Mouse (Mus musculus): Measurements from ENCODE around the gene Asic3.
"Not testable (repeated sequence)": the region's sequence is repeated elsewhere in the genome, so short reads cannot be mapped to it uniquely, and the experiment has no call there.

Gene Asic3

DNA sequence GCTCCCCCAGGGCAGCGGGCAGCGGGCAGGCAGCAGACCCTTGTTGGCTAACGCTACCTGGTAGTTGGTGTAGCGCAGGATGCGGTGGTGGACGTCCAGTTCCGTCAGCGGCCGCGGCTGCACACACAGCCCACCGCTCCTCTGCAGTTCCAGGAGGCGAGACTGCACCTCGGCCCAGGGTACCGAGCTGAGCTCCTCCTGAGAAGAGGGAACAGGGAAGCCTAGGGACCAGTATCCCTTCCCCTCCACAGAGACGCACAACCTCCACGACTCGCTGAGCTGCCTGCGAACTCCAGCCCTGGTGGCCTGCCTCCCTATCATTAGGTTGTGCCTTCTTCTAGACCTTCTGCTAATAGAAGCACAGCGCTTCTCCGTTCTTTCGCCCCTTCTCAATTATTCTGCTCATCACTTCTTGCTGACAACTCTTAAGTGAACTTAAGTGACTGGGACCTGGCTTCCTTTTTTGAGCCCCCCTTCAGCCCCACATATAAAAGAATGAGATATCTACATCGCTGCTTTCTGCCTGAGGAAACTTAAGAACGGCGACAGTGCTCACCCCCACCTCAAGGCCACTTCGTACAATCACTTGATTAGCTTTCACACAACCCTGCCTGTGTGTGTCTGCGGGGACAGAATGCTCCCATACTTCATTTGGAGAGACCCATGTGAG lies 24.8 kb upstream of the Asic3 start:
- DNase-seq (ENCODE audit: low spot score in 2 of 2) = no peak

DNA sequence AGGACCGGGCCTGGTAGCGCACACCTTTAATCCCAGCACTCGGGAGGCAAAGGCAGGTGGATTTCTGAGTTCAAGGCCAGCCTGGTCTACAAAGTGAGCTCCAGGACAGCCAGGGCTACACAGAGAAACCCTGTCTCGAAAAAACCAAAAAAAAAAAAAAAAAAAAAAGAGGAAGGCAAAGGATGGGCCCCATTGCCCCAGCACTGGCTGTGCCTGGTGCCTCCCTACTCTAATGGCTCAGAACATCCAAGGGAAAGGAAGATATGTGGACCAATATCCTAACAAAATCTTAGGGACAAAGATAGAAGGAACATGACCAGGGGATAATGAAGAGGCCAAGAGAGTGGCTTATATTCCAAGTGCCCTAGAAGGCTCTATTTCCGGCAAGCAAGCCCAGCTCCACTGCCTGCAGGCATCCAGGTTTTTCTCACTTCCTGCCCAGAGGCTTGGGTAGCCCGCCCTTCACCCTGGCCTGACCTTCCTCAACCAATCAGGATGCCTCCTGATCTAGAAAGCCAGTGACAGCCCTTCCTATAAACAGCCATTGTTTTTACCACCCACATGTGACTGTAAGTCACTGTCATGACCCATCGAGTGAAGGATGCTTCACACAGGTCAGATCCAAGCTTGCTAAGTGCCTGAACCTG lies 24.1 kb upstream of the Asic3 start:
- no peak for DNase-seq (ENCODE audit: low spot score in 2 of 2)

DNA sequence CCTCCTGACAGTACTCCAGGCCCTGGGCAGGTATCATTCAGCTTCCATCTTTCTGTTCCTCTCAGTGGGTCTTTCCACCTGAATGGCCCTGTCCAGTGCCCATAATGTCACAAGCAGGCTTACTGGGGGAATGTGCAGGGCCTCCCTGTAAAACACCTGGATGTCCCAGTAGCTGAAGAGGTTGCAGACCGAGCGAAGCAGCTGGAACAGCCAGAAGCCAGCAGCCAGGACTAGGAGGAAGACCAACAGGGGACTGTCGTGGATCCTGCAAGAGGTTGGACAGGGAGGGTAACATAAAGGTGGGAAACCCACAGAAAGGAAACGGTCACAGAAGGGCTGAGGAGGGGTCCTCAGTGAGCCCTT lies 23.6 kb upstream of the Asic3 start:
- DNase-seq (ENCODE audit: low spot score in 2 of 2) = no peak

DNA sequence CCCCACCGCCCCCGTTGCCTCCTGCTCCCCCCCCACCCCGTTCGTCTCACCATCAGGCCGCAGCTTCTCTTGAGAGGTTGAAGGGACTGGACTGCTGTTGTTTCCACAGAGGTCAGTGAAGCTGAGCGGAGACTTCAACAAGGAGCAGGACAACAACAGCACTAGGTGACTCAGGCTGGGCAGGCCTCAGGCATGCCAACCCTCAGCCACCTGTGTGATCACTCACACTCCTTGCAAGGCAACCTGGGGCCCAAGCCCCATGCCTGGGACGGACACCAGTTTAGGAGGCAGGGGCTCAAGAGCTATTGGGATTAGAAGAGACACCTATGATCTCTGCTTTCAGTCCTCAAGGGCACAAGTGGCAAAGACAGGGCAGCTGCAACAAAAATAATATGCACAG lies 21.3 kb upstream of the Asic3 start, which contains the start of gene Atg9b:
Gene Atg9b, minus strand, starts transcription at position 280 of the 400 bp plus-strand sequence.
- no peak for DNase-seq (ENCODE audit: low spot score in 2 of 2)

DNA sequence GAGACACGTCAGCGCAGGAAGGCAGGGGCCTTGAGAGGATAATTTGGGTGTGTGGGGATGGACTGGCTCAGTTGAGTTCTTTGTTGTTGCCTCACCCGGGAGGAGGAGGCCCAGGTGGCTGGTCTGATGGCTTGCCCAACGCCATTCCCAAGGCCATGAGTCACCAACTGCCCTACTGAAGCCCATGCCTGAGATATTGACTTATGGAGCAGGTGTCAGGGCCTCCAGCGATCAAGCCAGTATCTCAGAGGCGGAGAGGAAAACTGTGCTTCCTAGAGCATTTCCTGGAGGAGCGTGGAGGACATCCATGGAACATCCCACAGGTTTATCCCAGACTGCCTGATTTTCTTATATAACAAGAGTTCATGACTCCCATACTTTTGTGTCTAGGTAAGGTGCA lies 20.5 kb upstream of the Asic3 start:
- no peak for DNase-seq (ENCODE audit: low spot score in 2 of 2)

DNA sequence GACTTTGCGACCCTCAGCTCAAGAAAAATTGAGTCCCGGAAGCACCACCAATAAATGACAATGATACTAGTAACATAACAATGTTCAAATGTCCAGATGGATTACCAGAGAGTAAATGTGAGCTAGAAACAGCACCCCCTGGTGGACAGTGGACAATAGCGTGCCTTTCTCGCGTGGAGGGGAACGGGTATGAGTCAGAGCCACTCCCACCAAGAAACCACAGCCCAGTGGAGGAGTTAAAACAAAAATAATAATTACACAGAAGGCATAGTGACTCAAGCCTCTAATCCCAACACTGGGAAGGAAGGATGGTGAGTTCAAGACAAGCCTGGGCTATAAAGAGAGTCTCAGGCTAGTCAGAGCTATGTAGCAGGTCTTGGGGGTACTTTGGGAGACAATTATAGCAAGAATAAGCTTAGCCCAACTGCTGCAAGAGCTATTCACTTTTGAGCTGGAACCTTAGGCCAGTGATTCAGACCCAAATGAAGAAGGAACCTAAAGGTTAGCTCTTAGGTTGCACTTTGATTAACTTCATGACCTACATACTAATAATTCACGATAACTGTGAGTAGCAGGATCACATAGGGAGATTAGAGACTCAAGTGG lies 19.7 kb upstream of the Asic3 start, which contains the start of gene Abcb8:
Gene Abcb8, plus strand, starts transcription at position 272 of the 606 bp plus-strand sequence.
- DNase-seq (ENCODE audit: low spot score in 2 of 2) = peak; percentile 72 to 76

DNA sequence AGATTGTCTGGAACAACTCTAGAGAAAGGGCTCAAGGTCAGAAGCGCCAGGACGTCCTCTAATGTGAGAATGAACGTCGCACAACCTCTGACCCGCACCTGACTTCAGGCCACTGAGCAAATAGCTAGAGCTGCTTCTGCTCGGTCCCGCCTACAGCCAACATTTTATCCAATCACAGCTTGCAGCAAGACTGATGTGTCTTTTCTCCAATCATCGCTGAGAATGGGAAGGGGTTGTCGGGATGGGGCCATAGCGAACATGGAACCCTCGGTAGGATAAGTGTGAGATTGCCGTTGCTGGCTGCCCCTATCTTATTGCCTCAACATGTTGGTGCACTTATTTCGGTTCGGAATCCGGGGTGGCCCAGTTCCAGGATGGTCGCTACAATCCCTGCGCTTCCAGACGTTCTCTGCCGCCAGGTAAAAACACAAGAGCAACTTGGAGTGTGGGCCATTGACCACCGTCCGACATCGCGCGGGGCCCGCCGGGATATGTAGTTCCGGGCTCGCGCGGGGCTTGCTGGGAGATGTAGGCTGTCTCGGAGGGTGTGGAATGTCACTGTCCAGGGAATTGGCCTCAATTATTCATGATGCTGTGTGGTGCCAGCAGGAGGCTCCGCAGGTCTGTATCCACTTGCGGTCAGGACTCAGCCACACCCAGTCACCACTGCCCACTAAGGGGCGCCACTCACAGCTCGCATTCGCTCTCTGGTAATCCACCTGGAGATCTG lies 18.9 kb upstream of the Asic3 start:
- DNase-seq (ENCODE audit: low spot score in 2 of 2) = peak; percentile 94 to 95

DNA sequence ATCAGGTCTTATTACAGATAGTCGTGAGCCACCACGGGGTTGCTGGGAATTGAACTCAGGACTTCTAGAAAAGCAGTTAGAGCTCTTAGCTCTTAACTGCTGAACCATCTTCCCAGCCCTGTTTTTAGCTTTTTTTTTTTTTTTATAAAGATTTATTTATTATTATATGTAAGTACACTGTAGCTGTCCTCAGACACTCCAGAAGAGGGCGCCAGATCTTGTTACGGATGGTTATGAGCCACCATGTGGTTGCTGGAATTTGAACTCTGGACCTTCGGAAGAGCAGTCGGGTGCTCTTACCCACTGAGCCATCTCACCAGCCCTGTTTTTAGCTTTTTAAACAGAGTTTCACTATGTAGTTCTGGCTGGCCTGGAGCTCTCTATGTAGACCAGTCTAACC lies 16.9 kb upstream of the Asic3 start:
- DNase-seq (ENCODE audit: low spot score in 2 of 2) = not testable (repeated sequence)

DNA sequence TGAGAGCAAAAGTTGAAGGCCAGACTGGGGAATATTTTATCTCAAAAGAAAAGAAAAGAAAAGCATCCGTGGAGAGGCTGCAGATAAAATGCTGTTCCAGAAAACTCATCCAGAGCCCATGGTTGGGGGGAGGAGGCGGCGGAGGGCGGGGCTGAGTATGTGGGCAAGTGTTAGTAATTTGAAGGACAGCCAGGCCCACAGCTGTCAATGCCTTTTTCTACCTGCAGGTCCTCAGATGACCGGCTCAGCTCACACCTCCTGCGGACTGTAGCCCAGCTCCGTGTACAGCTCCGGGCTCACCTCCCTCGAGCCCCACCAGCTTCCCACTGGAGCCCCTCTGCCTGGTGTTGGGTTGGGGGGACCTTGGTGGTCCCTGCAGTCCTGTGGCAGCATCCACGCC lies 13.5 kb upstream of the Asic3 start:
- DNase-seq (ENCODE audit: low spot score in 2 of 2) = no peak

DNA sequence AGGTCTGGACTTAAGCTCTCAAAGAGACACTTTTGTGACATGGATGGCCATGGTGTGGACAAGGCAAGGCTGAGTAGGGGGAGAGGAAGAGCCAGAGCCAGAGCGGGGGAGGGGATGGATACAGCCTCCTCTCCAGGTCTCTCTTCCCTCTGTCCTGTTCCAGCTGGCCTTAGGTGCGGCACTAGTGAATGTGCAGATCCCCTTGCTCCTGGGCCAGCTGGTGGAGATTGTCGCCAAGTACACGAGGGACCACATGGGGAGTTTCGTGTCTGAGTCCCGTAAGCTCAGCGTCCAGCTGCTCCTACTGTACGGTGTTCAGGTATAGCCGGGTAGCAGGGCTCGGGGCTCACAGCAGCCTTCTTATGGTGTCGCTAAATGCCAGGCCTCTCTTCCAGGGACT lies 12.8 kb upstream of the Asic3 start:
- no peak for DNase-seq (ENCODE audit: low spot score in 2 of 2)

DNA sequence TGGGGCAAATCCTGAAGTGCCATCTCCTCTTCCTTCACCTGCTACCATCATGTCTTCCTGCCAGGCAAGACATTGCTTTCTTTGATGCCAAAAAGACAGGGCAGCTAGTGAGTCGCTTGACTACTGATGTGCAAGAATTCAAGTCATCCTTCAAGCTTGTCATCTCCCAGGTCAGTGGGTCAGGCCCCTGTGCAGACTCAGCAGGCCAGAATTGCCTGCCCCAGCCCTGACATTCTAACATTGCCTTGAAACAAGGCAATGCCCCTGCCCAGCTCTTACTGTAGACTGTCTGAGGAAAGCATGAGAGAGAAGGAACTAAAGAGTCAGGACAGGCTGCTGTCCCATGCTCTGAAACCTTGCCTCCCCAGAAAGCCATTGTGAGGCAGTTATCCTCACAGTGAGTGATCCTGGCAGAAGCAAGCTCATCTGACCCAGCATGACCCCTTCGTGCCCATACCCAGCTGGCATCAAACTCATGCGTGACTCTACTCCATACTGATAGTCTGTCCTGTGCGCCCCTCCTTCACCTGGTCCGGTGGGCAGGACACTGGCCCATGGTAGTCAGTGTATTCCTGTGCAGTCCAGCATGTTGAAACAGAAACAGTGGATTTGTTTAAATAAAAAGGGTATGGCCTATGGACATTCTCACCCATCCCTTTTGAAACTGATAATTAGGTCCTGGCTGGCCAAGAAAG lies 12.1 kb upstream of the Asic3 start:
- DNase-seq (ENCODE audit: low spot score in 2 of 2) = no peak

DNA sequence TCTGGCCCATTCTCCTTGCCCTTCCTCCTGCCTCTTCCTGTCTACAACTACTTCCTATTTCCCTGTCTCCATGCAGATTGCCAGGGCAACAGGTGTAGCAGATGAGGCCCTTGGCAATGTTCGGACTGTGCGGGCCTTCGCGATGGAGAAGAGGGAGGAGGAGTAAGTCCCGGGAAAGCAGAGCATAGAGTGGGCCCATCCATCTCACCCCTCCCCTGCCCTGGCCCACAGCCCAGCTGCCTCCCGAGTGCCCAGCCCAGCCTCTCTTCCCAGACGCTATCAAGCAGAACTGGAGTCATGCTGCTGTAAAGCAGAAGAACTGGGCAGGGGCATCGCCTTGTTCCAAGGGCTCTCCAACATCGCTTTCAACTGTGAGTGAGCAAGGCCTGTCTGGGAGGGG lies 11.2 kb upstream of the Asic3 start:
- DNase-seq (ENCODE audit: low spot score in 2 of 2) = no peak

DNA sequence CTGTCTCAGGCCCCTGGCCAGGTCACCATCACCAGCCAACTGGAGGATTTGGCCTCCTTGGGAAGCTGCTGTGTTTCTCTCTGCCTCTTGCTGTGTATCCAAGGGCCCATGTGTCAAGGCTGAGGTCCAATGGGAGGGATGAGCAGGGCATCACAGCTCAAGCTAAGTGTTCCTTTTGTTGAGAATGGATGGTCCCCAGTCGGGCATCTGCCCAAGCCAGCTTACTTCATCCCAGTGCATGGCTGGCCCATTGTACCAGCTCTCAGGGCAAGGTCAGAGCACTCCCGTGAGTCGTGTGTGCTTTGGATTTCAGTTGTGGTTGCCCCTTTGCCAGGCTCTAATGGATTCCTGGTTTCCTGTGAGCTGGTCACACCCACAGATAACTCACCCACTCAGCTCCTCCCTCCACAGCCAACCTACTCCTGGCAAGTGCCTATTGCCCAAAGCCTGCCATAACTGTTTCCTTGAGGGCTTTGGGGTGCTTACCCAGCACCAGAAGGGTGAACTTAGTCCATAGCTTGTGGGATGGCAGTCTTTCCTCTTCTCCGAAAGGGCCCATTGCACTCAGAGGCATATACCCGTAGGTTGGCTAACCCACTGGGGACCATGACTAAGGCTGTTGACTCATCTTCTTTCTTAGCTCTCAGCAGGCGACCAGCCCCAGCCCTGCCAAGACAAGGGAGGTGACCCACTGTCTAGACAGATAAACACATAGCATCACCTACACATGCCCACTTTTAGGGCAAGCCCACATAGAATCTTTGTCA lies 8.4 kb upstream of the Asic3 start:
- DNase-seq (ENCODE audit: low spot score in 2 of 2) = no peak

DNA sequence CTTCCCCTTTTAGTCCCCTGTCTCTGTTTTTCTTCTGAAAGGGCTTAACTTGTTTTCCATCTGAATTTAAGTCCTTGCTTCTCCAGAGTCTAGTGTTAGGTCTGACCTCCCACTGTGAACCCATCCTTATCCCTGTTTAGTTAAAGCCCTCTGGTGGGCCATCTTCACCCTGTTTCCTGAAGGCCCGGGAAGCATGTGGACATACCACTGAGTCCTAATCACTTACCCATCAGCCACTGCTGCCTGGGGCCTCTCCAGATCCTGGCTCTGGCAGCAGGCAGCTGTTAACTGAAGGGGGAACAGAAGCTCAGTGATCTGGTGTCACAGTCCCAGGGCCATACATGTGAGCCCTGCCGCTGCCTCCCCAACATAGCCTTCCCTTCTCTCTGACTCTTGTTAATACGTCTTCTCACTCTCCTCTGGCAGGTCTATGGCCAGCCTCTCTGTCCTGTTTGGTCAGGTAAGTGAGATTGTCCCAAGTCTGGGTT lies 7.8 kb upstream of the Asic3 start:
- no peak for DNase-seq (ENCODE audit: low spot score in 2 of 2)

DNA sequence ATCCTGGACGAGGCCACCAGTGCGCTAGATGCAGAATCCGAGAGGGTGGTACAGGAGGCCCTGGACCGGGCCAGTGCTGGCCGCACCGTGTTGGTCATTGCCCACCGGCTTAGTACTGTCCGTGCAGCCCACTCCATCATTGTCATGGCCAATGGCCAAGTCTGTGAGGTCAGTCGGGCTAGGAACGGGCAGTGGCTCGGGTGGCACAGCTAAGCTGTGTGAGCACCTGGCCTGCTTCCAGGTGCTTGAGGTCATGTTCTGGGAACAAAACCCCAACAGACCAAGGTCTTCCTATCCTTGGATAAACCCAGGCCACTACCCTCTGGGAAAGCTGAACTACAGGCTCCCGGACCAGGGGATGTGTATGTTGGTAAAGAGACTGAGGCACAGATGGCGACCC lies 4.5 kb upstream of the Asic3 start:
- DNase-seq (ENCODE audit: low spot score in 2 of 2) = no peak

DNA sequence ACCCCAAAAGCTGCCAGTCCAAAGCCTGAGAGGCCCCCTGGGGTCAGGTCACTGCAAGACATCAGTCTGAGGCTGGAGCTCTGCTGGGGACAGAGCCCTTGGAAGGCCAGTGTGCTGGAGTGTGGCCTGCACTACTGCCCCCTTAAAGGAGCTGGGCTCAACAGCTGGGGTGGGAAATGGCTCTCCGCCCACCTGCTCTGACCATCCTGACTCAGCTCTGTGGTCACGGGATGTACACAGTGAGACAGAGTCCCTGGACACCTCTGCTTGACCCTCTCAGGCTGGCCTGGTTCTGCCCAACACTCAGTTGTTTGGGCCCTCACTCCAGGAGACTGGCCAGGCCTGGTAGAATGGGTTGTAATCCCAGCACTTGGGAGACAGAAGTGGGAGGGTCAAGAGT lies 3.7 kb upstream of the Asic3 start:
- DNase-seq (ENCODE audit: low spot score in 2 of 2) = no peak

DNA sequence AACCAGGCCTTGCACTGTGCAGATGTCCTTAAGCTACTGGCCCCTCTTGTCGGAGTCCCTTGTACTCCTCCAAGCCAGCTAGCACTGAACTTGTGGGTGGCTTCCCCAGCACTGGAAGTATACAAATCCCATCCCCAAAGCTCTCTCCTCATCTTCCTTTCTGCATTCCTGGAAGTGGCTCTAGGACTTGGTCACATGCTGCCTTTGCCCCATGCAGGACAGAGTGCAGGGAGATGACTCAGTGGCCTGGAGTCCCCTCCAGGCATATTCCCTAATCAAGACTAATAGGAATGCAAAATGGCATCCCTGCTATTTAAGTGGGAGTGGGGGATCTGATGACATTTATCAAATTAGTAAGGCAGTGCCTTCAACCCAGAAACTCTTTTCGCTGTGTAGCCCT lies 1.1 kb upstream of the Asic3 start:
- no peak for DNase-seq (ENCODE audit: low spot score in 2 of 2)

DNA sequence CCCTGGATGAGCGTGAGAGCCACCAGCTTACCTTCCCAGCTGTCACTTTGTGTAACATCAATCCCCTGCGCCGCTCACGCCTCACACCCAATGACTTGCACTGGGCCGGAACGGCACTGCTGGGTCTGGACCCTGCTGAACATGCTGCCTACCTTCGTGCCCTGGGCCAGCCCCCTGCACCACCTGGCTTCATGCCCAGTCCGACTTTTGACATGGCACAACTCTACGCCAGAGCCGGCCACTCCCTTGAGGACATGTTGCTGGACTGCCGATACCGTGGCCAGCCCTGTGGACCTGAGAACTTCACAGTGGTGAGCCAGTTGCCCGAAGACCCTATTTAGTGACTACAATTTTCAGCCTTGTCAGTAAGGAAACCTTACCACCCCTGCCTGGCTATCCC lies 746 bp downstream of the Asic3 start:
- DNase-seq (ENCODE audit: low spot score in 2 of 2) = no peak

DNA sequence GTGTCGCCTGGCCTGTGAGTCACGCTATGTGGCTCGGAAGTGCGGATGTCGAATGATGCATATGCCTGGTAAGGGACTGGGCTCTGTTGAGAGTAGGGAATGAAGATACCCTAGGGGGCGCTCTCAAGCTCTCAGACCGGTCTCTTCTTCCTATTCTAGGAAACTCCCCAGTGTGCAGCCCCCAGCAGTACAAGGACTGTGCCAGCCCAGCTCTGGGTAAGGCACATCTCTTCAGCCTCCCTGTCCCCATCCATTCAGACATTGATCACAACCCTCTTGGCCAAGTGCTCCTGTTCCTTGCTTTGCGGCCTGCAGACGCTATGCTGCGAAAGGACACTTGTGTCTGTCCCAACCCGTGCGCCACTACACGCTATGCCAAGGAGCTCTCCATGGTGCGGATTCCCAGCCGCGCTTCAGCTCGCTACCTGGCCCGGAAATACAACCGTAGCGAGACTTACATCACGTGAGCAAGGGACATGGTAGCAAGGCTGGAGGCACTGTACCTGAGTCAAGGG lies 3.1 kb downstream of the Asic3 start:
- peak; percentile 55 to 60 for DNase-seq (ENCODE audit: low spot score in 2 of 2)

DNA sequence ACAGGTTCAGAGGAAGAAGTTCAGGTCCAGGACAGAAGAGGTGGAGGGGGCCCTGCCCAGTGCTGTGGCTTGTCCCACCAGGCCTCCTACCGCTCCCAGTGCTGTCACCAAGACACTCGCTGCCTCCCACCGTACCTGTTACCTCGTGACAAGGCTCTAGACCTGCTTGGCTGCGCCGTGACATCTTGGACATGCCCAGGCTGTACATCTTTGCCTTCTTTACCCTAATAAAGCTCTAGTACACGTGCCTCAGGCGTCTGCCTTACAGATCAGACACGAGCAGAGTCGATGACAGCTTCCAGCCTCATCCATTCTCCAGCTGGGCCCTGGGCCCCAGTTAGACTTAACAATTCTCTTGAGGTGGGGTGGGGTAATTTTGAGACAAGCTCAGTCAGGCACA lies 4.4 kb downstream of the Asic3 start:
- no peak for DNase-seq (ENCODE audit: low spot score in 2 of 2)

DNA sequence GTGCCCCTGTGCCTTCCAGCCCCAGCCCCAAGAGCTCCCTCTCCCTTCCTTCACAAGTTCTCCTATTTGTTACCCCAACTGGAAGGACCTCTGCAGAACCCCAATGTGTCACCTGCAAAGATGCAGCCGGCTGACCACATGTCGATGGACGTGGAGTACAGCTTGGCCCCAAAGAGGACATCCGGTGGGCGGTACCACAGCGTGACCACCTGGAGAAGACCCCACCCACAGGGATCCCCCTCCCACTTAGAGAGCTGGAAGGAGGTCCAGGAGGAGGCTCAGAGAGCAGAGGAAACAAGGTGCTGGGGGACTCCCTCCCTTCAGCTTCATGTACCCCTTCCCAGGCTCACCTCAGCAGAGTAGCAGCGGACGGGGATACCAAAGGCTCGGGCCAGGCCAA lies 7.2 kb downstream of the Asic3 start:
- no peak for DNase-seq (ENCODE audit: low spot score in 2 of 2)

Data from frontal cortex, postnatal 14 days (tissue).